8 mouse cellular contexts compared by ENCODE assay signal in genomic region chr15:88876155-88877020, GRCm38 (mm10). TPM values are rescaled to one million over a fixed set of nuclear protein-coding genes. Genes with fewer than 3 reads are reported as not detected.
A peak's percentile ranks its signal among the peaks of the same experiment; 100 is the strongest.
DNase-seq lines count a peak whose midpoint lies in the region; ATAC-seq and TF ChIP-seq lines count a peak whose summit lies in the region.

No protein-coding gene starts in this region.

- 9% methylated on average over 28 of the region's 28 CpGs for WGBS in forebrain, embryonic 14.5 days

- TF ChIP-seq CTCF in G1E (IDR thresholded peaks at IDR 0.05; ENCODE audit: low read depth, low read length) = peak; percentile 59

- H3K4me1 ChIP-seq in G1E (ENCODE audit: insufficient read depth, low read depth, low read length) = peaks cover 4% of the 10 kb centered on the region; the same call in 1 of the 2 replicates
- no peaks in the 10 kb centered on the region for H3K4me1 ChIP-seq in forebrain, embryonic 14.5 days (ENCODE audit: control insufficient read depth, insufficient read depth, low read length)

- peak; percentile 44 for DNase-seq in G1E (ENCODE audit: low spot score)
- DNase-seq in forebrain, embryonic 14.5 days (ENCODE audit: low spot score) = peak; percentile 78
- peak; percentile 91 for DNase-seq in heart, postnatal 4 days
- DNase-seq in layer of hippocampus, adult 9-11 months = peak; percentile 55
- peak; percentile 92 for DNase-seq in lung, postnatal 14 days
- peak; percentile 89 for DNase-seq in retina, embryonic 14.5 days (ENCODE audit: low spot score)
- peak; percentile 74 to 77 for DNase-seq in thymus, postnatal 36 days

- H3K9me3 ChIP-seq in G1E (replicated peaks) = no peaks in the 10 kb centered on the region
- no peaks in the 10 kb centered on the region for H3K9me3 ChIP-seq in forebrain, embryonic 14.5 days (replicated peaks; ENCODE audit: control insufficient read depth, low read length)

- peak overlapping the region; percentile 24 for H3K4me2 ChIP-seq in forebrain, embryonic 14.5 days (ENCODE audit: low read length)

- H3K27me3 ChIP-seq in G1E (ENCODE audit: insufficient read depth, low read length) = peaks cover 26% of the 10 kb centered on the region
- H3K27me3 ChIP-seq in forebrain, embryonic 14.5 days (replicated peaks; ENCODE audit: control insufficient read depth, insufficient read depth, low read length) = no peaks in the 10 kb centered on the region

- no peak overlapping the region for H3K4me3 ChIP-seq in G1E (ENCODE audit: low read depth, low read length)
- no peak overlapping the region for H3K4me3 ChIP-seq in forebrain, embryonic 14.5 days (ENCODE audit: low read depth, low read length)

- H3K27ac ChIP-seq in forebrain, embryonic 14.5 days (ENCODE audit: low read depth, low read length) = no peak overlapping the region

- H3K9ac ChIP-seq in forebrain, embryonic 14.5 days (ENCODE audit: low read length) = no peak overlapping the region

- peak; percentile 45 for ATAC-seq in G1E (ENCODE audit: extremely low read depth, insufficient number of reproducible peaks, low FRiP score, poor library complexity, severe bottlenecking)
- ATAC-seq in cerebellum, adult (ENCODE audit: insufficient number of reproducible peaks, low FRiP score, low TSS enrichment) = peak; percentile 64; the same call in 1 of the 2 replicates
- peak; percentile 63; the same call in 1 of the 2 replicates for ATAC-seq in forebrain, embryonic 14.5 days

- H3K36me3 ChIP-seq in G1E (replicated peaks) = no peaks in the 10 kb centered on the region
- no peaks in the 10 kb centered on the region for H3K36me3 ChIP-seq in forebrain, embryonic 14.5 days (ENCODE audit: control insufficient read depth, insufficient read depth, low read length)

RNA-seq across cellular contexts. Expression of gene Pim3, which starts 14.4 kb away (rescaled TPM):
- total RNA-seq in G1E (2014; fragmentation: Nextera tagmentation) (2.1 and 5.3 TPM in 2 replicates), G1E (2017) (3.4 and 3.7 TPM in 2 replicates)
- 6.0 and 6.8 TPM in 2 replicates for polyA plus RNA-seq in G1E (2012)
- 49.1 and 52.9 TPM in 2 replicates for polyA plus RNA-seq in forebrain, embryonic 14.5 days (2014; fragmentation: Nextera tagmentation; extraction: Ambion mirVana)
- 10 to 100 TPM; 36.8 to 40.2 TPM for total RNA-seq in heart, postnatal 4 days (2021)

RNA-seq across cellular contexts. Expression of gene Creld2, which starts 56.9 kb away (rescaled TPM):
- 8.5 and 10.8 TPM in 2 replicates for total RNA-seq in G1E (2014; fragmentation: Nextera tagmentation)
- 25.8 and 26.7 TPM in 2 replicates for total RNA-seq in G1E (2017)
- 12.3 and 16.5 TPM in 2 replicates for polyA plus RNA-seq in G1E (2012)
- 65.5 and 65.8 TPM in 2 replicates for polyA plus RNA-seq in forebrain, embryonic 14.5 days (2014; fragmentation: Nextera tagmentation; extraction: Ambion mirVana)
- 10 to 100 TPM; 20.2 to 25.7 TPM for total RNA-seq in heart, postnatal 4 days (2021)

RNA-seq across cellular contexts. Expression of gene Alg12, which starts 57.3 kb away (rescaled TPM):
- total RNA-seq in G1E (2014; fragmentation: Nextera tagmentation) (18.1 and 24.0 TPM in 2 replicates), G1E (2017) (7.0 and 7.8 TPM in 2 replicates)
- 2.7 and 4.8 TPM in 2 replicates for polyA plus RNA-seq in G1E (2012)
- polyA plus RNA-seq in forebrain, embryonic 14.5 days (2014; fragmentation: Nextera tagmentation; extraction: Ambion mirVana) = 8.4 and 8.8 TPM in 2 replicates
- 1 to 10 TPM; 6.6 to 9.0 TPM for total RNA-seq in heart, postnatal 4 days (2021)

Comparison
In these comparisons a context has a peak if more than half of its experiments do, and no peak if none do; other contexts are left out.
1. RNA of gene Pim3, which starts 14.4 kb away (total RNA-seq): 36.8 to 40.2 TPM in heart, postnatal 4 days; 2.1 to 5.3 TPM in G1E; every median in the first group is over 4 times any median in the second.
2. Peak in every context shown above with its lines, with median percentiles within 50 percentile points of each other: ATAC-seq and DNase-seq.